Mouse (Mus musculus): ENCODE measurements around the gene Krt86. TPM values are rescaled to one million over a fixed set of nuclear protein-coding genes. Genes with fewer than 3 reads are reported as not detected.
"Not testable (repeated sequence)": the region's sequence is repeated elsewhere in the genome, so short reads cannot be mapped to it uniquely, and the experiment has no call there.

The Krt86 gene
- polyA plus RNA-seq, 2 experiments from 2014 or later = not detected

DNA sequence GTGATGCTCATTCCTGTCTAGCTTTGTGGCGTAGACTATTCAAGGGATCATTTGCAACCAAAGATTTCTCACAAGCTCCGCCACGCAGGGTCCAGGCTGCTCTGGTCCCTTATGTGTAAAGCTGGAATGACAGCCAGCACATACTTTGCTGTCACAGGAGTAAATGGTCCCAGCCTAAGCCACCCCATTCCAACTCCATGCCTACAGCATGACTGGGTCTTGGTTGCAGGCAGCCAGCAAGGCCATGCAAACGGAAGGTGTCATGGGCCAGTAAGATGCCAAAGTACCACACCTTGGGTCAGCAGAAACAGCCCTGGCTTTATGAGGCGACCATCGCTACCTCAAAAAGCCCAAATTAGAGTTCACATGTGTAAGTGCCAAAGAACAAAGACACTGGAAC lies 20.4 kb downstream of the Krt86 start:
- no peak for ATAC-seq

DNA sequence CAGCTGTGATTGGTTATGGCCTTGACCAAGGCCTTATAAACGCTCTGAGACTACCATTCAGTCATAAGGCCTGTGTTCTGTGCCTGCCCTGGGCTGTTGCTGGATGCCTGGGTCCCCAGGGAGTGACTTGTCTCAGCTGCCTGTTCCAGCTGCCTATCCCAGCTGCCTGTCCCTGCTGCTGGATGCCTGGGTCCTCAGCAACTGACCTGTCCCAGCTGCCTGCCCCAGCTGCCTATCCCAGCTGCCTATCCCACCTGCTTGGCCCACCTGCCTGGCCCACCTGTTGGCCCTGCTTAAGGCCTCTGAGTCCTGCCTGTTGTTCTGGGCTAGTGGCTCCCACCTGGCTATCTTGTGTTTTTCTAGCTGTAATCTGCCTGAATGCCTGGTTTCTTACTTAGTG lies 20.9 kb downstream of the Krt86 start:
- ATAC-seq = no peak

DNA sequence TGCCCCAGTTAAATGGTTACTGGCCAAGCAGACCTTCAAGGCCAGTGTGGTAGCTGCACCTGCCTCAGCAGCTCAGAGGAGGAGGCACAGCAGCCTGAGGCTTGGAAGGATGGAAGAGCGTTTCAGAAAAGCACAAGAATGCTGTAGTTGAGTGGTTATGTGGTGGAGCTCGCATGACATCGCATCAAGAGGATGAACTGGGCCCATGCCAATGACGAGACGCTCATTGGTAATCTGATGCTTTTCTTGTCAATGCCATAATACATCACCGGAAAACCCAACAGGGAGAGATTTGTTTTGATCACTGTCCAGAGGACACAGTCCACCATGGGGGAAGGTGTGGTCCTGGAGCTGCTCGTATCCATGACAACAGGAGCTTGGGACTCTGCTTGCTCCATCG lies 22.0 kb downstream of the Krt86 start:
- ATAC-seq = no peak

DNA sequence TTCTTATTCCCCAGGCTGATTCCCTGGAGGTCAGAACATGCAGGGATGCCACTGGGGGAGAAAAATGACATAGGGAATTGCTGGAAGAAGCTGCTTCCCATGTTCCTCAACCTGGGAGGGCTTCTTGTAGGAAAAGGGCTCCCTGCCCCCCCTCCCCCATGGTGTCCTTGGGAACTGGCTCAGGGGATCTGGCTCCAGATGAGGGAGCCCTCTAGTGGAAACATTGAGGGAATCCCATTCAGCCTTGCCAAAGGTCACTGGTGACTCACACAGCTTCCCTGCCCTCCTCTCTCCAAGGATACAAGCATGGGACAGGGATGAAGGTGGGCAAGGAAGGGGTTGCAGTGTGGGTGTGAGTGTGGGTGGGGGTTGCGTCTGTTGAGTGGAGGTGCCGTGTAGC lies 23.9 kb downstream of the Krt86 start:
- no peak for ATAC-seq

DNA sequence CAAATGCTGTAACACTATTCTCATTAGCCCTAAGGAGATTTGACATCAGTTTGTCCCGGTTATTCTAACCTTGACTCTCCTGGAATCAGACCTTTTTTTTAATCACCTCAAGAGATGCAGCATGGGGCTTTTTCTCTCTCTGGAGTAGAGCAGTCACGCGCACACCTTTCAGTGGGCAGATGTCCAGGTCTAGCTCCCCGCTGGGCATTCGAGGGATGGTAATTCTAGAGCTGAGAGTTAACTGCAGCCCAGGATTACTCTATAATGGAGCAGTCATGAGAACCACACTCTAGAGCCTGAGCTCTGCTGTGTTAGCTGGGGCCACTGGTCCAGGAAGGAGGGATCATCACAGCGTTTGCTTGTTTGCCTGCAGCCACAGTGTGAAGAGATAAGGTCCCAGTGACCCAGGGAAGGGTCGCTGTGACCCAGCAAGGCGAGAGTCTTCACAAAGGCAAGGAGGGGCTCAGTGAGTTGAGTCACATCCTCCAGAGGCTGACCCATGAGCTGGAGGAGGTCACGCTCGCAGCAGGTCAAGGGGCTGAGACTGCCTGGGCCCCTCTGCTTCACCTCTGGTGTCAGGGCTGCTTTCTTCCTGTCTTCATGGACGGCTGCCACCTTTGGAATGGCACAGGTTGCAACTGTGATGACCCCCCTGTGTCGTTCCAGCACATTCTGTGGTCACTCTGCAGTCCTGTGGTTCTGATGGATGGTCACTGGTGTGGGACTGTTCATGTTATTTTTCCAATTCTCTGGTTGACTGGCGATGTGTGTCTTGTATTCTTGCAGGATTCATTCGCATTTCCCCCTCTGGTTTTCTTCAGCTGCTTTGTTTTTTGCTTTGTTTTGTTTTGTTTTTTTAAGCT lies 33.8 kb downstream of the Krt86 start:
- no peak for ATAC-seq

DNA sequence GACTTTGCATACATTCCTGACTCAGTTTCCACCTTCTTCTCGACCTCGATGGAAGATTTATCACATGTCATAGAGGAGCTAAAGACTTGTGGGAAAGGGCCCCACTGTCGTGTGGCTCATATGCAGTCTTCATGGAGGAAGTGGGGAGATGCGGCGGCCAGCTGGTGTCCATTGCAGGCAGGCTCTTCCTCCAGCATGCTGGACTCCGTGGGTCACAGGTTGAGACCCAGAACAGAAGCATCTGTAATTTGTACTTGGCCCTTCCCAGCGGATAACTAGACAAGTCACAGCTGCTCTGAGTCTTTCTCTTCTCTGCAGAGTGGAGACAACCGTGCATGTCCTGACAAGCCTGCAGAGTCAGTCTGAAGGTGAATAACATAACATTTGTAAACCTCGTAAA lies 35.0 kb downstream of the Krt86 start:
- no peak for ATAC-seq

DNA sequence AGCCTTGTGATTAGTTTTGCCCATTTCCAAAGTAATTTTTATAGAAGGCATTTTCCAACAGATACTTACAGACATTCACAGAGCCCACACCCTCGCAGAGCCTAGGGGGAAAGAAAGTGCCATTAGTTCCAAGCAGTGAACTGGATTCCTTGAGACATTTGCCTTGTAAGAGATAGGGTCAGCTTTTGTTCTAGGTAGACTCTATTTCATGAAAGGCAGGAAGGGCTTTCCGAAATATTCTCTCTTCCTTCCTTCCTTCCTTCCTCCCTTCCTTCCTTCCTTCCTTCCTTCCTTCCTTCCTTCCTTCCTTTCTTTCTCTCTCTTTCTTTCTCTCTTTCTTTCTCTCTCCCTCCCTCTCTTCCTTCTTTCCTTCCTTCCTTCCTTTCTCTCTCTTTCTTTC lies 43.9 kb downstream of the Krt86 start, which contains the start of gene Gm49425:
Gene Gm49425, minus strand, starts transcription at position 101 of the 400 bp plus-strand sequence.
- not testable (repeated sequence) for ATAC-seq

DNA sequence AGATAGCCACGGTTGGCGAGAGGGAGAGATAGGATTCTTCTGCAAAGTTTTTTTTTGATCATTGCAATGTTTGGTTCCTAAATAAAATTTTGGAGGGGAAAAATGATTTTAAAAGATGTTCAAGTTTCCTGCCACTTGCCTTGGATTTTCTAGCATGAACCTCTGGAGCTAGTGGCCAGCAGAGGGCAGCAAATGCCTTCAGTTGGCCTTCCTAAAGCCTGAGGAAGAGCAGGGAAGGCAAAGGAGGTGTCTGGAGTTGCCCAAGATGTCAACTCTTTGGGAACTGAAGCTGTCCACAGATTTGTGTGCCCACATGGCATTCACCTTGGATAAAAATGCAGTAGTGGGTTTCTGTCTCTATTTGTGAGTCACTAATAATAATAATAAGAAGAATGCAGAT lies 46.5 kb downstream of the Krt86 start:
- no peak for ATAC-seq

DNA sequence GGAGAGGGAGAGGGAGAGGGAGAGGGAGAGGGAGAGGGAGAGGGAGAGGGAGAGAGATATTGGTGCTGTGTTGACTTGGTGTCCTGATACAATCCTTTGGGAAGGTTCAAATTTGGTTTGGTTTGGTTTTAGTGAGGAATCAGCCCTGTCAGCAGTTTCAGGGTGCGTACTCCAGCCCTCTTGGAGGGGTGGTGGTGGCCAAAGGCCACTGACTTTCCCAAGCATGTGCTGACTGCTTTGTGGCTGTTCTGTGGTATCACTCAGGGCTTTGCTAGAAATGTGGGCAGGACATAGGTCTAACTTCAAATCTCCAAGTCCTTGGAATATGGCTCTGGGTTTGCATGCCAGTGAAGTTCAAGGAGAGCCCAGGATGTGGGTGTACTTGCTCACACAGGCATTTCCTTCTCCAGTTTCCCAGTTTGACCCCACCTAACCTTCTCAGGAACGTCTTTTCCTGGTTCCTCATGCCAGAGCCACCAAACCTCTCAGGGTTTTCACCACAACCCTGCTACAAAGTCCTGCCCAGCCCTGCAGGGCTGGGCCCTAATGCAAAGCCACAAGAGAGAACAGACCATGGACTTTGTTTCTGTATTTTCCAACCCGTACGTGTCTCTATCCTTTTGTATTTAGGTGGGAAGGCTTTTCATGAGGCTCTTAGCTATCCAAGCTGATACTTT lies 49.4 kb downstream of the Krt86 start:
- no peak for ATAC-seq

Other genes starting within 250 kb of the Krt86 start
- gene Grasp, start 249.3 kb upstream of the Krt86 start, polyA plus RNA-seq (2017; shearing (Covaris generic)) = not detected
- 10 to 100 TPM; 37.5 to 92.8 TPM for gene Nr4a1, start 219.2 kb upstream of the Krt86 start, polyA plus RNA-seq (2017; shearing (Covaris generic))
- 10 to 100 TPM; 42.8 to 43.6 TPM for gene Atg101, start 189.2 kb upstream of the Krt86 start, polyA plus RNA-seq (2017; shearing (Covaris generic))
- under 1 TPM in 1 of 2 experiments, not detected in 1; 0.38 TPM for gene 6030408B16Rik, start 180.3 kb upstream of the Krt86 start, polyA plus RNA-seq (2017; shearing (Covaris generic))
- gene Krt80, start 103.3 kb upstream of the Krt86 start, polyA plus RNA-seq (2017; shearing (Covaris generic)) = not detected
- not detected for gene Krt7, start 62.4 kb upstream of the Krt86 start, polyA plus RNA-seq (2017; shearing (Covaris generic))
- gene Krt87, start 34.7 kb upstream of the Krt86 start, polyA plus RNA-seq (2017; shearing (Covaris generic)) = 1 to 10 TPM in 1 of 2 experiments, under 1 TPM in 1; 0.50 to 1.4 TPM
- not detected for gene Krt88, start 25.7 kb upstream of the Krt86 start, polyA plus RNA-seq (2017; shearing (Covaris generic))
- gene Krt81, start 9.7 kb upstream of the Krt86 start, polyA plus RNA-seq (2017; shearing (Covaris generic)) = not detected
- gene Krt83, start 18.0 kb downstream of the Krt86 start, polyA plus RNA-seq (2017; shearing (Covaris generic)) = 1 to 10 TPM; 5.8 to 6.6 TPM
- gene Gm49425, start 43.8 kb downstream of the Krt86 start, polyA plus RNA-seq (2017; shearing (Covaris generic)) = not detected
- gene Krt84, start 59.3 kb downstream of the Krt86 start, polyA plus RNA-seq (2017; shearing (Covaris generic)) = not detected
- not detected for gene Krt82, start 77.2 kb downstream of the Krt86 start, polyA plus RNA-seq (2017; shearing (Covaris generic))
- not detected for gene Krt90, start 89.5 kb downstream of the Krt86 start, polyA plus RNA-seq (2017; shearing (Covaris generic))
- gene Krt75, start 100.4 kb downstream of the Krt86 start, polyA plus RNA-seq (2017; shearing (Covaris generic)) = under 1 TPM in 1 of 2 experiments, not detected in 1; 0.17 TPM
- gene Gm5414, start 154.7 kb downstream of the Krt86 start, polyA plus RNA-seq (2017; shearing (Covaris generic)) = not detected
- gene Gm5478, start 173.9 kb downstream of the Krt86 start, polyA plus RNA-seq (2017; shearing (Covaris generic)) = not detected
- gene Krt6b, start 206.8 kb downstream of the Krt86 start, polyA plus RNA-seq (2017; shearing (Covaris generic)) = under 1 TPM in 1 of 2 experiments, not detected in 1; 0.24 TPM
- not detected for gene Krt6a, start 220.8 kb downstream of the Krt86 start, polyA plus RNA-seq (2017; shearing (Covaris generic))
- not detected for gene Krt5, start 239.4 kb downstream of the Krt86 start, polyA plus RNA-seq (2017; shearing (Covaris generic))